Mouse (Mus musculus): ENCODE results near the gene Tnc. TPM values are rescaled to one million over a fixed set of nuclear protein-coding genes. Genes with fewer than 3 reads are reported as not detected.

Tnc gene
- total RNA-seq, 2 experiments from 2014 or later = 11.0 to 15.3 TPM

- peak; percentile 19 for DNase-seq
Measured at GRCm38 (mm10) chr4:64025591-64025990, 21.2 kb downstream of the Tnc start.

DNA sequence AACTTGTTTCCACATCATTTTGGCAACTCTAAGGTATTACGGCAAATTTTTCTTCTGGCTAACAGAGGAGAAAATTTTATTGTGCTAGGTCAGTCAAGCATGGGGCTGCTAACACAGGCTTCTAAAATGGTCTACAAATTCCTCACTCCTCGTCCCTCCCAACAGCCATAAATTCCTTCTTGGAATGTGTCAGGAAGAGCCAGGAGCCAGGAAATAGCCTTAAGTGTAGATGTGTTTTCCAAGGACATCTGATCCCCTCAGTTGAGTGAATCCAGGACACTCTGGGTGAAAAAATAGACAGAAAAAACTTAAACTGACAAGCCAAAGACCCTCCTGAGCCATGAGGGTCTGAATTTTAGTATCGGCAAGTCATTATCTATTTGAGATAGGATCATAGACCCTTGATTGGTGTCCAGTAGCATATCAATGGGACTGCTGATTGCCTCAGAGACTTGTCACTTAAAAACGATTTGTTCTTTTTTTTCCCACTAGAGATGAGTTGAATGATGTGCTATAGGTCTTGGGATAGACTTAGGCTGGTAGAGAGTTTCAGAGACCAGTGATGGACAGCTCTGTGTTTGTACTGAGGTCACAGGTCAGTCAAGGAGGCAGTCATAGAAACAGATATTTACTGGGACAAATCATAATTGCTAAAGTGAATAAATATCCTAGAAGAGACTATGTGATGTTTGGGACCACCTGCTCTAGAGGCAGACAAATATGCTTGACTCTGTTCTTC lies 22.6 kb downstream of the Tnc start:
- no peak for DNase-seq

DNA sequence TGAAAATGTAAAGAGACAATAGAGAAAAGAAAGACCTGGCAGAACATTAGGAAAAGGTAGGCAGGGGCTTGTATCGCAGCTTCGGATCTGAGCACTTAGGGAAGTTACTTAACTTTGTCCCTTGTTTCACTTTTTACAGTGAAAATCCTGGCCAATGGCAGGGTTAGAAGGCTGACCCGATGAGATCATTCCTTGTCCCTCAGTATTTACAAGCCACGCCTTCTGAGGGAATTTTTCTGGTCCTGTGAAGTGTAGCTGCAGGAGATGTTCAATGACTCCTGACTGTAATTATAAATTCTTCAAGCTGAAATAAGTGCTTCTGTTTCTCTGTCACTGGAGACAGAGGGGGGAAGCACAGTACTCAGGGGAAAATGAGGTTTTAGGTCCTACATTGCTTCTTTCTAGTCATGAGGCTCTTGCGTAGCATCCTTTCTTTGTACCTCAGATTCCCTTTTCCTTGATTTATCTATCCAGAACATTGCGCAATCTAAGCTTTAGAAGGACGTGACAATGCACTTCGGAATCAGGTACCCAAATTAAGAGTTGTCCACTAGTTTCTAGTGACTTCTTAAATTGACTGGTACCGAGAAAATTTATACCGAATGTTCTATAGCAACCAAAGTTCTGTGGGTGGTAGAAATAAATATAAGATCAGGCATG lies 25.8 kb downstream of the Tnc start:
- DNase-seq = no peak

DNA sequence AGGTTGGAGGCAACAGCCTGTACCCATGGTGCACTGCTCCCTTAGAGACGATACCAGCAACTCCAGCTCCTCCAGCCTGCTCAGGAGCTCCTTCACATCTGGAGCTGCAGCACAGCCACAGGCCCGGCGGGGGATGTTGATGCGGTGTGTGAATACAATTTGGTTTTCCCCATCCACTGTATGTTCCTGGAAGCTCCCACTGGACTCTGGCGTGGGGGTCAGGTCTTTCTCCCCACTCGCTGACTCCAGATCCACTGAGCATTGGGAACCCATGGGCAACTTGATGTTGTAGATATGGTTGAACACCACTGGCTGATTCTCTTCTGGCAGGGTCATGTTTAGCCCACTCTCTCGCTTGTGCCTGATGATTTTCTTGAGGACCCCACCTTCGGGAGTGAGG lies 26.7 kb downstream of the Tnc start:
- DNase-seq = no peak

- no peak for DNase-seq
Measured at GRCm38 (mm10) chr4:64011308-64011707, 35.5 kb downstream of the Tnc start.

DNA sequence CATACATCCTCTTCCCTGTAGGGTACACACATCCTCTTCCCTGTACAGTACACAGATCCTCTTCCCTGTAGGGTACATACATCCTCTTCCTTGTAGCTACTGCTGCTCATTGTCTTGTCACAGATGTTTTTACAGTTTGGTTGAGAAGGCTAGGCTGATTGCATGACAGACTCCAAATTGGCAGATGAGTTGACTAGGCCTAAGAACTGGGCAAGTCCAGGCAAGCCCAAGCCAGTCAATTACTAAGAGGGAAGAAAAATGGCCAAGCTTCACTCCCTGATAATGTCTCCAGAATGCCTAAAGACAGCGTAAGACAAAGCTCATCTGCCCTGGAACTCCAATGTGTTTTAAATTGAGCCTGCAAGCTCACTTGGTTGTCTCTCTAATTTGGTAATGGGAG lies 36.9 kb downstream of the Tnc start:
- DNase-seq = no peak

- DNase-seq = no peak
Measured at GRCm38 (mm10) chr4:64005198-64005597, 41.6 kb downstream of the Tnc start.

DNA sequence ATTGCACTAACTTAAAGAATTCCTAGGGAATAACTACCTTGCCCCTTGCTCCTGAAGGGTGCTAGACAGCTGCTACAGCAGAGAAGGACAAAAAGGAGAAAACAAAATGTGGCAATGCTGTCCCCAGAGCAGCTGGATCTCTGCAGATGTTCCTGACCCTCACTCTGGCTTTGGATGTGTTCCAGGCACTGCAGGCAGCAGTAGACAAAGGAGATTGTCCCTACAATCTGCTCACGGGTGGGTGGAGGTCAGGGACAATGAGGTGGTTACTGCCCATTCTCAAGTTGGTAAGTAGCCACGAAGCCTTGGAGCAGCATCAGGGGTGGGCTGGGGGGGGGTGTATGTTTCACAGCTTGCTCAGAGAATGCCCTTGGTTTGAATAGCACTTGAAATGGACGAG lies 43.1 kb downstream of the Tnc start:
- no peak for DNase-seq

GRCm38 (mm10) chr4:64002168-64002567 lies 44.6 kb downstream of the Tnc start:
- DNase-seq = no peak

DNA sequence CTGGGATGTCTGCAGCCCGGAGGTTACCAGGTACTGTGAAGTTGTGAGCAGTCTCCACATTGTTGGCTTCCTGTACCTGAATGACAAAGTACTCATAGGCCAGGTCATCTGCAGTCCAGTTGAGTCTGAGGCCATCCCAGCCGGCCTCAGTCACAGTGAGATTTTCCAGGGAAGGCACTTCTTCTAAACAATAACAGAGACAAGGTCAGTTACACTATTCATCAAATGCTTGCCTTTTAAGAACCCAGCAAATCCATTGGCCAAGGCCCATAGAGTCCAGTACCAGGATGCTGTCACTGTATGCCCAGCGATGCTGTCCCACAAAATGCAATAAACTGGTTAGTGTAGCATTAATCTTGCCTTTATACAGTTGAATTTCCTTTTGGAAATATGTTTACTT lies 46.0 kb downstream of the Tnc start:
- no peak for DNase-seq

DNA sequence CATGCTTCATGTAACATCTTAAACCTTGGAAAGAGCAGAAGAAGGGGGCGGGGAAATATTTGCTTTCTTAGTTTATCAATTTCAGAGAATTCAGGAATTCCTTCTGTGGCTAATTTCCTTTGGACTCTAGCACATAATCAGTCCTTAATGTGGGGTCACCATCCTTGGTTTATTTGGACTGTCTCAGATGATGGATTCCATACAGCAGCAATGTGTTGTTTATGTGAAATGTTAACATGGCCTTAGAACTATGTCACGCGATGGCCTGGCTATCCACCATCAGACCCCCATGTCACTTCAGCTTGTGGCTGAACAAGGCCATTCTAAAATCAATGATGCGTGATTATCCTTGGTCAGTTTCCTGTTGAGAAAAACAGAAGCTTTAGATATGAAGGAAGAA lies 46.5 kb downstream of the Tnc start:
- no peak for DNase-seq

- DNase-seq = peak; percentile 18
Measured at GRCm38 (mm10) chr4:63993462-63994113, 53.2 kb downstream of the Tnc start.

DNA sequence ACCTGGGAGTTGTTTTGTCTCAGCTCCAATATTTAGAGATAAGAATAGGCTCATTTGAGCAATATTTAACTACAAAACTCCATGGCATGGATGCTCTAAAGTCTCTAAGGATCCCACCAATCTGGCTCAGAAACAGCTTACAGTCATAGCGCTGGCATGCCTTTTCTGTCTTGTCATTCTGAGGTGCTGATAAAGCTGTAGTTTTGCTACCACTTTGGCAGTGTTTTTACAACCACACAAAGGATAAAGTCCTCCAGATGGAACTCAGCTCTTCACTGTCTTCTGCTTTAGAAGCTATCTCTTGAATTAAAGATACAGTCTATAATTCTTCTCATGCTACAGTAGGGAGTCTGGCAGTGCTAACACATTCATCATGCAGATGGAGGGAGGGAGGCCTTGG lies 56.6 kb downstream of the Tnc start:
- DNase-seq = no peak

- DNase-seq = no peak
Measured at GRCm38 (mm10) chr4:63988090-63988489, 58.7 kb downstream of the Tnc start.

GRCm38 (mm10) chr4:63986576-63986975 lies 60.2 kb downstream of the Tnc start:
- DNase-seq = no peak

DNA sequence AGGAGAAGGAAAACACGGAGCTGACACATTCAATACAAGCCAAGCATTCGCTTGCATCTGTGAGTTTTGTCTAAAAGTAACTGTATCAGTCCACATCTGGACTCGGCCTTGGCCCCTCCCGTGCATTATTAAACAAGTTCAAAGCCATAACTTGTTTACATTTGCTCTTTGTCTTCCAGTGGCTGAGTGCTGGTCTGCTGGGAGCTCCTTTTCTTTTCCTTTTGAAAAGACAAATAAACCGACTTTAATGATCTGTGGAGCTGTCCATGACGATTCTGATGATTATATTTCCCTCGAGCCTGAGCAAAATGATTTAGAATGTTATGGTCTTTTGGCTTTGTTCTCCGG lies 63.7 kb downstream of the Tnc start:
- DNase-seq = no peak

DNA sequence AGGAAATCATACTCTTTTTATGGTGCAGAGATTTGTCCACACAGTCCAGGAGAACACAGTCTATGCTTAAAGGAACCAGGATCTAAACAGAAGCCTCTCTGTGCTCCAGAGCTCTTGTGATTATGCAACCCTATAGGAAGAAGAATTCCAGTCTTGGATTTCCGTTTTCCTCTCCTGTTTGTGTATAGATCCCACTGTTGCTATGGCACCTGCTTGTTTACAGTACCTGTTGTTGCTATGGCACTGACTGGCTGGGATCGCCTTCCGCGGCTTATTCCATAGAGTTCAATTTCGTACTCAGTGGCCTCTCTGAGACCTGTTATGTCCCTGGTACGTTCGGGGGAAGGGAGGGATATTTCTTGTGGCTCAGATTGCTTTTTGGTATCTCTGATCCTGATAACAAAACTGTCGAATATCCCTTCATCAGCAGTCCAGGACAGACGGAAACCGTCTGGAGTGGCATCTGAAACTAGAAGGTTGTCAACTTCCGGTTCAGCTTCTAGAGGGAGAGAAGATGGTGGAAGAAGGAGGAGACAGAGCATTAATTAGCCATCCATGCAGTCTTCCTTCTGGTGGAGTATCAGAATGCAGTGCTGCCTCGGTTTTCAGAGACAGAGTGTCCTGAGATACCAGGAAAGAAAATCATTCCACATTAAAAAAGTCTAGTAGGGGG lies 64.3 kb downstream of the Tnc start:
- DNase-seq = no peak

GRCm38 (mm10) chr4:63980211-63980794 lies 66.5 kb downstream of the Tnc start:
- DNase-seq = no peak

DNA sequence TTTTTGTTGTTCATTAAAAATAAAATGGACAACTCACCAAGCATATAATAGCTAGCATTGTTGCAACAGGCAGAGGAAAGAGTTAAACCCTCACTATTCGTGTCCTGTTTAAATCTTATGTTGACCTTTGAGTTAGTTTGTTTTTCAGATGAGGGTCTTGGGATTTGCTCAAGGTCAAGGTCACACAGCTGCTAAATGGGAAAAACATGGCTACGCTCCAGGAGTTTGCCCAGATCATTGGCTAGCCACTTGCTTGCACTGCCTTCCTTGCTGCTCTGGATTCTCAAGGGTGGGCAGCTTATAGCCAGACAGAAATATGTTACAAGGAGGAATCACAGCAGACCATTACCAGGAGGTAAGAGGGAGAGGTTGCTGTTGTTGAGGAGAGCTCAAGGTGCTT lies 67.2 kb downstream of the Tnc start:
- no peak for DNase-seq

- no peak for DNase-seq
Measured at GRCm38 (mm10) chr4:63972536-63972935, 74.3 kb downstream of the Tnc start.

DNA sequence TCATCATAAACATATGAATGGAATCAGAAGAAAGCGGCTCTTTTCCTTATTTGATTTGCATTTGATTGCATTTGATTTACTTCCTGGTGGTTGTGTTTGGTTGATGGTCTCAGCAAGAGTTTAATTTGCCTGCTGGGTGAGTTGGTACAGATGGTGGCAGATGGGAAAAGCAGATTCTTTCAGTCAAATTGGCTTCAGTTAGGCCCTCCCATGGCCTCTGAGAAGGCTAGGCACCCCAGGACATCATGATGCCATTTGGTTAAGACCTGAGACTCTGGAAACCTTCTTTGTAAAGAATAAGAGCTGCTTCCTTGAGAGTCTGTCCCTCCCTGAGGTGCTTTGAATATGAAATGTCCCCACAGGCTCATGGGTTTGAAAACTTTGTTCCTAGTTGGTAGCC lies 75.1 kb downstream of the Tnc start:
- no peak for DNase-seq

DNA sequence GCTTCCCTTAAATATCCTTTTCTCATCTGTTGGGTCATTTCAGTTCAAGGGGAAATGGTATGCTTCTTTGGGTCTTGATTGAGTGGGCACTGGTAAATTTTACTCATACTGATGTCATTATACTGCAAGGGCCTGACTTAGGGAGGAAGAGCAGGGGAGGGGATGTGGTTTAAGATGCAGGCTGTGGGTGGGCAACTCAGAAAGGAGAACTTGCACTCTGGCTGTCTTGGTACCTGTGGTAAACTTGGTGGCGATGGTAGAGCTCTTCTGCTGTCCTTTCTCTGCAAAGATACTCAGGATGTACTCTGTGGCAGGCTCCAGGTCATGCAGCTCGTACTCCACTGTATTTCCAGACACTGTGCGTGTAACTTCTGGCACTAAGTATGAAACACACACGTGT lies 75.9 kb downstream of the Tnc start:
- no peak for DNase-seq

DNA sequence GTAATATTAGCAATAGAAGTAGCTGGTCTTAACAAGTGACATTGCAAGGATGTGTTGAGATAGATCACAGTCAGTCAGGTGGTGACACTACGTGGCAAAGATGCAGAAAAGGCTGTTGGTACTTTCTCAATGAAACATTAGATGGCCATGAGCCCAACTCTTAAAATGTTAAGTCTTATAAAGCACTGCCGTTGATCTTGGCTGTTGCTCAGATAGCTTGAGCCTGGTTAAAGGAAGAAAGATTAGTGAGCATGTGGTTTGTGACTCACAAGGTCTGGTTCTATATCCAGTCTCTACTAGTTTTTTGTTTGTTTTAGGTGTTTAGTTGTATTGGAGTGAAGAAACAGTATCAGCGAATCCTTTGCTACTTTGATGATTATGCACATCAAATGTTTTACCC lies 76.9 kb downstream of the Tnc start:
- no peak for DNase-seq
